Mouse (Mus musculus) brain, embryonic 14.5 days (tissue): ENCODE measurements around the gene Lmntd1. TPM values are rescaled to one million over a fixed set of nuclear protein-coding genes. Genes with fewer than 3 reads are reported as not detected.

Source experiments
- DNase-seq: peaks from one replicate; pipeline ENCODE4 v3.0.0-alpha.2; 2011; ENCODE audit warnings: low read depth
- CTCF ChIP-seq: fragments of 200-500 bp; IDR thresholded peaks from 2 replicates; pipeline ENCODE4 v1.5.1; 2012; ENCODE audit warnings: inconsistent platforms, mild to moderate bottlenecking, moderate library complexity, borderline replicate concordance; ENCODE audit not compliant: insufficient read depth, insufficient read length; ENCODE audit errors: extremely low read depth
- POLR2A ChIP-seq: fragments of 200-500 bp; IDR thresholded peaks from 2 replicates; pipeline ENCODE4 v1.6.1; 2012; ENCODE audit warnings: mild to moderate bottlenecking, inconsistent platforms, borderline replicate concordance; ENCODE audit not compliant: poor library complexity, insufficient read depth, insufficient read length, severe bottlenecking; ENCODE audit errors: extremely low read depth
- polyA plus RNA-seq: library from polyadenylated mRNA; depleted of rRNA; stranded (reverse); fragments of >200 nt; gene quantifications from 2 replicates; pipeline ENCODE4 v1.2.3, GENCODE M21; 2012

Gene Lmntd1
- polyA plus RNA-seq, 1 experiment: 1.3 TPM

DNA sequence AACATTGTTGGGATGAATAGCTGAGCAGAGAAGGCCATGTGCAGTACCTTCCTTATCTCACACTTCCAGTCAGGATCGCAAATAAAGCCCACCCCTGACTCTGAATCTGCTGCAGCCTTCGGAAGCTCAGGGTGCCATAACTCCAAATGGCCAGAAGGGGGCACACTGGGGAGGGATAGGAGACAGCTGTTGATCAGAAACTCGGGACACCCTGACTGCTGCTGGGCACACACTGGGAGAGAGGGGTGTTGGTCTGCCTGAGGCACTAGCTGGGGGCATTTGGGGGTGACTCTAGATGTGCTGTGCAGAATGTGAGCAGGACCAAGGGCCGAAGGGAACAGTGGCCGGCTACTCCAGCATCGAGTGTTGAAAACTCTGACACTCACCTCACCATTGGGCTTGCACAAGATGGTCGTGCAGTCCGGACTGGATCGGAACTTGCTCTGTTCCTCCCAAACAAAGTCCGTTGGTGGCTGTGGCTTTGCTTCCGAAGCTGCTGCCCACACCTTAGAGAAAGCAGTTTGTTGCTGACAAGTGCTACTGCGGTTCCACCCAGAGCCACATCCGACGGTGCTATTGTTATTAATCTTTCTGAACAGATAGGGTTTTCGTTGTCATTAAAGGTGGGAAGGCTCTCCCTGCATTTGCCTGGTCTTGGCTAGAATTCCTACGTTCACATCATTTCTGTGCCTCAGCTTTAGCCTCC, 197.0 kb downstream of the Lmntd1 start:
- peak; percentile 70 for TF ChIP-seq CTCF
- no peak for TF ChIP-seq POLR2A
- DNase-seq: peak; percentile 41

DNA sequence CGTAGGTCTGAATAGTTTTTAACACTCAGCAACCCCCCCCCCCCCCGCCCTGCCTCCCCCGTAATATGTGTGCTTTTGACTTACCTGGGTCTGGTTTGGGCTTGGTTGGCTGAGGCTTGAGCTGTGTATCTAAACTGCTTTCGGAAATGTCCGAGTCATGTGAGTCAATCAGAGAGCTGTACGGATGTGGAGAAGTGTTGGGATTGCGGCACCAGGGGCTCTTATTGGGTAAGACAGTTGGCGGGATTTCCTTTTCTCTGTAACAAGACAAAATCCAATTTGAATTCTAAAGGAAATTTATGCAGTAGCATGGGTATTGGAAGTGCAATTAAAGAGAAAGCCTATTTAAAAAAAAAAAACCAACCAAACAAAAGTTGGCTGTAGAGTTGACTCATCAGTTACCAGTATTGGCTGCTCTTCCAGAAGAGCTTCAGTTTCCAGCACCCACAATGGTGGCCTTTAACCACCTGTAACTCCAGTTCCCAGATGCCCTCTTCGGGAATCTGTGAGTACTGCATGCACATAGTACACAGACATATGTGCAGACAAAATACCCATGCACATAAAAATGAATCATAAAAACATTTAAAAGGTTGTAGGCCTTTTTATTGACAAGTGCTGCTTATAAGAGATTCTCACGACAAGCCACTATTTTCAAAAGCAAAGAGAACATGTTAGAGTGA, 209.6 kb downstream of the Lmntd1 start:
- TF ChIP-seq CTCF: no peak
- no peak for TF ChIP-seq POLR2A

DNA sequence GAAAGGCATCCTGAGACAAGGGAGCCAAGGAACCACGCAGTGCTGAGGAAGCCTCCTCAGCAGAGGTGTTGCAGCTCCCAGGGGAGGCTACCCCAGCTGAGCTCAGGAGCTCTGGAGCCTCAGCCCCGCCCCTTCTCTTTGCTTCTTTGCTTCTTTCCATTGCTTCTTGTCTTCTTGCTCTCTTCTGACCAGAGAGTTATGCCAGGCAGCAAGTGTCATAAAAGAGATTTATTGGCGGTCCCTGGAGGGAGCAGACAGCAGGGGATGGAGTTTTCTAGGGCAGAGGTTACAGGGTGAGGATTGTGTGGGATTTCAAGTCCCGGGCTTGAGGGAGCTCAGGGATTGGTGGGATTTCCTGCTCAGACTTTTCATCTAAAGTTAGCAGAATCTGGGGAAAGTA, 213.0 kb downstream of the Lmntd1 start:
- no peak for TF ChIP-seq CTCF
- TF ChIP-seq POLR2A: no peak
- no peak for DNase-seq

More for the DNA sequence above, 209.6 kb downstream of the Lmntd1 start:
- no peak for DNase-seq

DNA sequence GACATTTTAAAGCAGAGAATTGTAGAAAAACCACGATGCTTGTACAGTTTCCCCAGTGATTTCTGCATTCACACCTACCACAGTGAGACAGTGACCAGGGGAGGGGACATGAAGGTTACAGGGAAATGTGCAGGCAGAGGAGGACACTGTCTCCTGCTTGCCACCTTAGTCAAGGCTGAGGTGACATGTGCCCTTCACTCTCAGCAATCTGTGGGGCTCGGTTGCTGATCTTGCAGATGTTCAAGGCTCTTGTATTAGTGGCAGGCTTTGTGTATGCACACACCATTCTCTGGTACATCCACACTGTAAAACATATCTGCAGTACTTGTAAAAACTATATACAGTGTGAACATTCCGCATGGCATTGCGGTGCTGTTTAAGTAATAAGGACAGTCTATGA, 216.2 kb downstream of the Lmntd1 start:
- DNase-seq: no peak
- TF ChIP-seq POLR2A (no peak), CTCF (no peak)

- DNase-seq: no peak
- TF ChIP-seq CTCF: no peak
- no peak for TF ChIP-seq POLR2A
Observed at GRCm38 (mm10) chr6:145396534-145396933, 217.6 kb downstream of the Lmntd1 start.

DNA sequence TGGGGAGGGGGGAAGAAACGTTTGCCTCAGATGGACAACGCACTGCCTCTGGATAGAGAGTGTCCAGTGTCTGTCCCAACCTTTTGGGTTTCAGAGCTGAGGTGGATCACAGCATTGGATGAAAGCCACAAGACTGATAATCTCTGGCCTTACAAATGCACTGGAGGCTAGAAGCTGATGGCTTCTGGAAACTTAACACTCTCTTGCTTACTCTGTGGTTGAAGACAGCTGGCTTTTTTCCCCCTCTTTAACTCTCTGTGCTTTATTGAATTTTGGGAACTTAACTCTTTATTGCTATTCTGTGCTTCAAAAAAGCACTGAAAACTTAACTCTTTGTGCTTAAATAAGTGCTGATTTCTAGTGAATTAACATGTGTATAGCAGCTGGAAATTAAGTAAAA, 223.7 kb downstream of the Lmntd1 start:
- TF ChIP-seq CTCF: no peak
- TF ChIP-seq POLR2A: no peak

DNA sequence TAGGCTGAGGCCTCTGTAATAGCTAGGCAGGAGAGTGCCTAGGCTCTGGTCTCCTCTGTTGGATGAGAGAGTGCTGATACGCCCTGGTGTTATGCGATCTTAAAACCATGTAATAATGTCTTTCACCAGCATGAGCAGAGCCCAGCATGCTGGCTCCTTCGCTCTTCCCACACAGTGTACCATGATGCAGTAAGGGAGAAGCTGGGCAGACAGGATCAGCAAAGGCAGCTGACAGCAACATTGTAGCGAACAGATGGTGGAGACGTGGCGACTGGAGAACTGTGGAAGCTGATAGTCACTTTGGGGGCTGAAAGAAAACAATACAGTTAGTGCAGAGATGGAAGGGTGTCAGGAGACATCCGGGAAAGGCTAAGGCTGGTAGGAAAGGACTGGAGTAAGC, 224.2 kb downstream of the Lmntd1 start:
- TF ChIP-seq POLR2A (no peak), CTCF (no peak)
- peak; percentile 70 for DNase-seq

More for the DNA sequence above, 223.7 kb downstream of the Lmntd1 start:
- DNase-seq: no peak

GRCm38 (mm10) chr6:145387378-145387777, 226.7 kb downstream of the Lmntd1 start:
- TF ChIP-seq POLR2A (no peak), CTCF (no peak)
- DNase-seq: peak; percentile 81

GRCm38 (mm10) chr6:145382586-145383380, 231.3 kb downstream of the Lmntd1 start:
- peak; percentile 70 for DNase-seq

GRCm38 (mm10) chr6:145380961-145381360, 233.2 kb downstream of the Lmntd1 start:
- peak; percentile 75 for DNase-seq
- TF ChIP-seq CTCF: no peak
- no peak for TF ChIP-seq POLR2A

More at GRCm38 (mm10) chr6:145382586-145383380, 231.3 kb downstream of the Lmntd1 start:
- no peak for TF ChIP-seq POLR2A
- no peak for TF ChIP-seq CTCF

- peak; percentile 87 for DNase-seq
- TF ChIP-seq CTCF (no peak), POLR2A (no peak)
Observed at GRCm38 (mm10) chr6:145379175-145379574, 234.9 kb downstream of the Lmntd1 start.

- no peak for TF ChIP-seq CTCF
- no peak for TF ChIP-seq POLR2A
Observed at GRCm38 (mm10) chr6:145378689-145379088, 235.4 kb downstream of the Lmntd1 start.

GRCm38 (mm10) chr6:145374372-145374771, 239.7 kb downstream of the Lmntd1 start:
- TF ChIP-seq CTCF (no peak), POLR2A (no peak)
- DNase-seq: no peak

More at GRCm38 (mm10) chr6:145378689-145379088, 235.4 kb downstream of the Lmntd1 start:
- DNase-seq: no peak
